Mouse (Mus musculus): ENCODE measurements around the gene Arrb2. TPM values are rescaled to one million over a fixed set of nuclear protein-coding genes. Genes with fewer than 3 reads are reported as not detected.
"Not testable (repeated sequence)": the region's sequence is repeated elsewhere in the genome, so short reads cannot be mapped to it uniquely, and the experiment has no call there.

The Arrb2 gene
- polyA plus RNA-seq, 1 experiment from 2014 or later, result 58.9 TPM

- no peak overlapping the region for H3K4me3 ChIP-seq (ENCODE audit: low read depth, low read length)
- no peaks in the 10 kb centered on the region for H3K4me1 ChIP-seq (ENCODE audit: control insufficient read depth, insufficient read depth, low read length)
- no peak overlapping the region for H3K9ac ChIP-seq (ENCODE audit: low read depth, low read length)
- no peak overlapping the region for H3K4me2 ChIP-seq (ENCODE audit: low read length)
- no peaks in the 10 kb centered on the region for H3K9me3 ChIP-seq (replicated peaks; ENCODE audit: control insufficient read depth, low read length, poor library complexity, severe bottlenecking)
- no peaks in the 10 kb centered on the region for H3K27me3 ChIP-seq (ENCODE audit: control insufficient read depth, insufficient read depth, low read depth, low read length)
- H3K27ac ChIP-seq (ENCODE audit: low read length), result no peak overlapping the region
- H3K36me3 ChIP-seq (ENCODE audit: control insufficient read depth, insufficient read depth, low read length), result no peaks in the 10 kb centered on the region
- ATAC-seq, result no peak
These were observed 40.3 kb downstream of the Arrb2 start for GRCm38 (mm10) chr11:70472716-70473115.

- not testable (repeated sequence) for H3K9ac ChIP-seq (ENCODE audit: low read depth, low read length); ATAC-seq; H3K4me2 ChIP-seq (ENCODE audit: low read length); H3K4me1 ChIP-seq (ENCODE audit: control insufficient read depth, insufficient read depth, low read length); H3K27ac ChIP-seq (ENCODE audit: low read length); H3K4me3 ChIP-seq (ENCODE audit: low read depth, low read length); H3K36me3 ChIP-seq (ENCODE audit: control insufficient read depth, insufficient read depth, low read length); H3K9me3 ChIP-seq (replicated peaks; ENCODE audit: control insufficient read depth, low read length, poor library complexity, severe bottlenecking); H3K27me3 ChIP-seq (ENCODE audit: control insufficient read depth, insufficient read depth, low read depth, low read length)
- WGBS, result 88% methylated on average over 5 of the region's 5 CpGs
These were observed 40.9 kb downstream of the Arrb2 start for GRCm38 (mm10) chr11:70473291-70473690.

- Histone ChIP-seq H3K4me3 (ENCODE audit: low read depth, low read length) (no peak overlapping the region), H3K27ac (ENCODE audit: low read length) (no peak overlapping the region), H3K9ac (ENCODE audit: low read depth, low read length) (no peak overlapping the region), H3K9me3 (replicated peaks; ENCODE audit: control insufficient read depth, low read length, poor library complexity, severe bottlenecking) (no peaks in the 10 kb centered on the region), H3K4me1 (ENCODE audit: control insufficient read depth, insufficient read depth, low read length) (no peaks in the 10 kb centered on the region), H3K27me3 (ENCODE audit: control insufficient read depth, insufficient read depth, low read depth, low read length) (no peaks in the 10 kb centered on the region), H3K4me2 (ENCODE audit: low read length) (no peak overlapping the region), H3K36me3 (ENCODE audit: control insufficient read depth, insufficient read depth, low read length) (no peaks in the 10 kb centered on the region)
- no peak for ATAC-seq
- 74% methylated on average over 12 of the region's 12 CpGs for WGBS
These were observed 42.6 kb downstream of the Arrb2 start for GRCm38 (mm10) chr11:70474872-70475534.

GRCm38 (mm10) chr11:70485498-70485897 lies 53.1 kb downstream of the Arrb2 start:
- no peaks in the 10 kb centered on the region for H3K9me3 ChIP-seq (replicated peaks; ENCODE audit: control insufficient read depth, low read length, poor library complexity, severe bottlenecking)
- no peak for ATAC-seq
- no peak overlapping the region for H3K27ac ChIP-seq (ENCODE audit: low read length)
- WGBS, result 52% methylated on average over 2 of the region's 2 CpGs
- no peak overlapping the region for H3K4me2 ChIP-seq (ENCODE audit: low read length)
- no peak overlapping the region for H3K9ac ChIP-seq (ENCODE audit: low read depth, low read length)
- H3K4me3 ChIP-seq (ENCODE audit: low read depth, low read length), result no peak overlapping the region
- H3K27me3 ChIP-seq (ENCODE audit: control insufficient read depth, insufficient read depth, low read depth, low read length), result no peaks in the 10 kb centered on the region
- no peaks in the 10 kb centered on the region for H3K36me3 ChIP-seq (ENCODE audit: control insufficient read depth, insufficient read depth, low read length)
- H3K4me1 ChIP-seq (ENCODE audit: control insufficient read depth, insufficient read depth, low read length), result no peaks in the 10 kb centered on the region

GRCm38 (mm10) chr11:70487816-70488215 lies 55.4 kb downstream of the Arrb2 start:
- Histone ChIP-seq H3K4me3 (ENCODE audit: low read depth, low read length) (no peak overlapping the region), H3K9me3 (replicated peaks; ENCODE audit: control insufficient read depth, low read length, poor library complexity, severe bottlenecking) (no peaks in the 10 kb centered on the region; the same call in 1 of the 2 replicates), H3K27me3 (ENCODE audit: control insufficient read depth, insufficient read depth, low read depth, low read length) (no peaks in the 10 kb centered on the region), H3K9ac (ENCODE audit: low read depth, low read length) (no peak overlapping the region), H3K36me3 (ENCODE audit: control insufficient read depth, insufficient read depth, low read length) (no peaks in the 10 kb centered on the region), H3K4me2 (ENCODE audit: low read length) (no peak overlapping the region), H3K27ac (ENCODE audit: low read length) (no peak overlapping the region), H3K4me1 (ENCODE audit: control insufficient read depth, insufficient read depth, low read length) (no peaks in the 10 kb centered on the region)
- WGBS, result 59% methylated on average over 4 of the region's 4 CpGs
- no peak for ATAC-seq

- no peaks in the 10 kb centered on the region for H3K27me3 ChIP-seq (ENCODE audit: control insufficient read depth, insufficient read depth, low read depth, low read length)
- no peak overlapping the region for H3K9ac ChIP-seq (ENCODE audit: low read depth, low read length)
- ATAC-seq, result no peak
- H3K27ac ChIP-seq (ENCODE audit: low read length), result no peak overlapping the region
- 92% methylated on average over 3 of the region's 3 CpGs for WGBS
- H3K9me3 ChIP-seq (replicated peaks; ENCODE audit: control insufficient read depth, low read length, poor library complexity, severe bottlenecking), result no peaks in the 10 kb centered on the region; the same call in 1 of the 2 replicates
- H3K4me2 ChIP-seq (ENCODE audit: low read length), result no peak overlapping the region
- H3K4me1 ChIP-seq (ENCODE audit: control insufficient read depth, insufficient read depth, low read length), result no peaks in the 10 kb centered on the region
- H3K36me3 ChIP-seq (ENCODE audit: control insufficient read depth, insufficient read depth, low read length), result no peaks in the 10 kb centered on the region
- H3K4me3 ChIP-seq (ENCODE audit: low read depth, low read length), result no peak overlapping the region
These were observed 56.7 kb downstream of the Arrb2 start for GRCm38 (mm10) chr11:70489138-70489537.

- Histone ChIP-seq H3K9me3 (replicated peaks; ENCODE audit: control insufficient read depth, low read length, poor library complexity, severe bottlenecking) (no peaks in the 10 kb centered on the region; the same call in 1 of the 2 replicates), H3K4me2 (ENCODE audit: low read length) (no peak overlapping the region), H3K27me3 (ENCODE audit: control insufficient read depth, insufficient read depth, low read depth, low read length) (no peaks in the 10 kb centered on the region), H3K27ac (ENCODE audit: low read length) (no peak overlapping the region), H3K4me3 (ENCODE audit: low read depth, low read length) (no peak overlapping the region), H3K4me1 (ENCODE audit: control insufficient read depth, insufficient read depth, low read length) (no peaks in the 10 kb centered on the region), H3K36me3 (ENCODE audit: control insufficient read depth, insufficient read depth, low read length) (no peaks in the 10 kb centered on the region), H3K9ac (ENCODE audit: low read depth, low read length) (no peak overlapping the region)
- WGBS, result 85% methylated on average over 6 of the region's 6 CpGs
- no peak for ATAC-seq
These were observed 57.2 kb downstream of the Arrb2 start for GRCm38 (mm10) chr11:70489684-70490083.

Small RNA genes lying within 50 kb of the gene (microRNA-seq; reads per million reads assigned to microRNA genes)
- gene Mir7115, result 0.69 reads per million

Other genes starting within 250 kb of the Arrb2 start
- gene Slc16a11, start 219.9 kb upstream of the Arrb2 start, polyA plus RNA-seq (2015; fragmentation: Nextera tagmentation; extraction: Ambion mirVana), result 6.9 and 7.8 TPM in 2 replicates
- gene Slc16a13, start 211.6 kb upstream of the Arrb2 start, polyA plus RNA-seq (2015; fragmentation: Nextera tagmentation; extraction: Ambion mirVana), result 12.7 and 13.6 TPM in 2 replicates
- gene Bcl6b, start 202.8 kb upstream of the Arrb2 start, polyA plus RNA-seq (2015; fragmentation: Nextera tagmentation; extraction: Ambion mirVana), result 5.1 and 5.3 TPM in 2 replicates
- 165 and 167 TPM in 2 replicates for gene 0610010K14Rik, start 194.7 kb upstream of the Arrb2 start, polyA plus RNA-seq (2015; fragmentation: Nextera tagmentation; extraction: Ambion mirVana)
- gene Gm21988, start 192.8 kb upstream of the Arrb2 start, polyA plus RNA-seq (2015; fragmentation: Nextera tagmentation; extraction: Ambion mirVana), result 12.0 and 12.7 TPM in 2 replicates
- gene Rnasek, start 192.8 kb upstream of the Arrb2 start, polyA plus RNA-seq (2015; fragmentation: Nextera tagmentation; extraction: Ambion mirVana), result 368 and 379 TPM in 2 replicates
- gene Alox12, start 177.3 kb upstream of the Arrb2 start, polyA plus RNA-seq (2015; fragmentation: Nextera tagmentation; extraction: Ambion mirVana), result 0.34 and 0.49 TPM in 2 replicates
- not detected in 2 replicates for gene Alox12e, start 110.0 kb upstream of the Arrb2 start, polyA plus RNA-seq (2015; fragmentation: Nextera tagmentation; extraction: Ambion mirVana)
- gene Alox15, start 80.6 kb upstream of the Arrb2 start, polyA plus RNA-seq (2015; fragmentation: Nextera tagmentation; extraction: Ambion mirVana), result 0.09 and 0.18 TPM in 2 replicates
- gene Pelp1, start 22.6 kb upstream of the Arrb2 start, polyA plus RNA-seq (2015; fragmentation: Nextera tagmentation; extraction: Ambion mirVana), result 33.0 and 35.0 TPM in 2 replicates
- 44.1 and 45.9 TPM in 2 replicates for gene Med11, start 19.3 kb downstream of the Arrb2 start, polyA plus RNA-seq (2015; fragmentation: Nextera tagmentation; extraction: Ambion mirVana)
- 0.35 and 0.49 TPM in 2 replicates for gene Zmynd15, start 26.8 kb downstream of the Arrb2 start, polyA plus RNA-seq (2015; fragmentation: Nextera tagmentation; extraction: Ambion mirVana)
- gene Cxcl16, start 27.3 kb downstream of the Arrb2 start, polyA plus RNA-seq (2015; fragmentation: Nextera tagmentation; extraction: Ambion mirVana), result 1.7 and 2.6 TPM in 2 replicates
- gene Tm4sf5, start 72.6 kb downstream of the Arrb2 start, polyA plus RNA-seq (2015; fragmentation: Nextera tagmentation; extraction: Ambion mirVana), result 6.1 and 6.2 TPM in 2 replicates
- 0.45 TPM in 1 of 2 replicates, not detected in the other for gene Vmo1, start 82.0 kb downstream of the Arrb2 start, polyA plus RNA-seq (2015; fragmentation: Nextera tagmentation; extraction: Ambion mirVana)
- 0.29 TPM in 1 of 2 replicates, not detected in the other for gene Gltpd2, start 86.6 kb downstream of the Arrb2 start, polyA plus RNA-seq (2015; fragmentation: Nextera tagmentation; extraction: Ambion mirVana)
- 719 and 737 TPM in 2 replicates for gene Psmb6, start 92.7 kb downstream of the Arrb2 start, polyA plus RNA-seq (2015; fragmentation: Nextera tagmentation; extraction: Ambion mirVana)
- not detected in 2 replicates for gene Gm40193, start 100.3 kb downstream of the Arrb2 start, polyA plus RNA-seq (2015; fragmentation: Nextera tagmentation; extraction: Ambion mirVana)
- gene Pld2, start 107.4 kb downstream of the Arrb2 start, polyA plus RNA-seq (2015; fragmentation: Nextera tagmentation; extraction: Ambion mirVana), result 17.9 and 19.6 TPM in 2 replicates
- 16.7 and 18.2 TPM in 2 replicates for gene Mink1, start 130.2 kb downstream of the Arrb2 start, polyA plus RNA-seq (2015; fragmentation: Nextera tagmentation; extraction: Ambion mirVana)
- not detected in 2 replicates for gene 4930544D05Rik, start 183.2 kb downstream of the Arrb2 start, polyA plus RNA-seq (2015; fragmentation: Nextera tagmentation; extraction: Ambion mirVana)
- not detected in 2 replicates for gene Chrne, start 186.6 kb downstream of the Arrb2 start, polyA plus RNA-seq (2015; fragmentation: Nextera tagmentation; extraction: Ambion mirVana)
- 0.12 and 0.21 TPM in 2 replicates for gene Gp1ba, start 206.5 kb downstream of the Arrb2 start, polyA plus RNA-seq (2015; fragmentation: Nextera tagmentation; extraction: Ambion mirVana)
- 105 TPM in 2 replicates for gene Rnf167, start 214.6 kb downstream of the Arrb2 start, polyA plus RNA-seq (2015; fragmentation: Nextera tagmentation; extraction: Ambion mirVana)
- 171 and 174 TPM in 2 replicates for gene Slc25a11, start 214.8 kb downstream of the Arrb2 start, polyA plus RNA-seq (2015; fragmentation: Nextera tagmentation; extraction: Ambion mirVana)
- gene Pfn1, start 222.0 kb downstream of the Arrb2 start, polyA plus RNA-seq (2015; fragmentation: Nextera tagmentation; extraction: Ambion mirVana), result 617 and 632 TPM in 2 replicates
- 6.0 and 8.1 TPM in 2 replicates for gene Eno3, start 224.6 kb downstream of the Arrb2 start, polyA plus RNA-seq (2015; fragmentation: Nextera tagmentation; extraction: Ambion mirVana)
- gene Spag7, start 236.8 kb downstream of the Arrb2 start, polyA plus RNA-seq (2015; fragmentation: Nextera tagmentation; extraction: Ambion mirVana), result 151 and 157 TPM in 2 replicates

Data from midbrain, embryonic 16.5 days (tissue).